Comparison of ENCODE assay signal across 8 mouse cellular contexts in the genomic region with DNA sequence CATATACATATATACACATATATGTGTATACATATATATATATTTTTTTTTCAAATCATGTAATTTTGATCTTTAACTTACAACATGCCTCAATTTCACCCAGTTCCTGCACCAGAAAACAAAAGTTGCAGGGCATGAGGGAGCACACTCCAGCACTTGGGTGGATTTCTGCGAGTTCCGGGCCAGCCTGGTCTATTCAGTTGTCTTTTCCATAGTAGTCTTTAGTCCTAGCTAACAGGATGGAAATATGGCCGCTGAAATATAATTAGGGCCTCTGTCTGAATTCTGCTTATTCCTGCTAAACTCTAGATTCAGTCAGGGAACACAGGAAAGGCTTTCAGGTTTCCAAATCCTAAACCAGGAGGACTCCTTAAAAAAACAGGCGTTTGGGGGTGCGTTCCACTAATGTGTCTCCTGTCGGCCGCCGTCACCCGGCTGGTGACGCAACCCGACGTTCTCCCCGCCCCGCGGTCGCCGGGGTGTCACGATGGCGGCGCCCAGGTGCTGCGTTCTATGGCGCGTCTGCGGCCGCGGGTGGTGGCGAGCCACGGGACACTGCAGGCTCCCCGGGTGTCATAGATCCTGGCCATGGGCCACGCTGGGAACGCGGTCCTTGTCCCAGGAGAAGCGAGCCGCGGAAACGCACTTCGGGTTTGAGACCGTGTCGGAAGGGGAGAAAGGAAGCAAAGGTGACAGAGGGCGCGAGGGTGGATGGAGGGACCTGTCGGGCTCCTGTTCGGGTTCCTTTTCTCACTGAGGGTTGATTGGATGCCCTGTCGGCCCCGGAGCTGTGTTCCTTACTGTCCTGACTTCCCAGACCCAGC. TPM values are rescaled to one million over a fixed set of nuclear protein-coding genes. Genes with fewer than 3 reads are reported as not detected.
A peak's percentile ranks its signal among the peaks of the same experiment; 100 is the strongest.
DNase-seq lines count a peak whose midpoint lies in the region; ATAC-seq lines count a peak whose summit lies in the region.

Gene Coq5 (plus strand): TSS at position 441 of the 824 bp plus-strand sequence.

- peak within 1 kb of the TSS; percentile 50 for H3K4me2 ChIP-seq in intestine, embryonic 14.5 days (ENCODE audit: low read length)

- no peaks in the 10 kb centered on the region for H3K4me1 ChIP-seq in intestine, embryonic 14.5 days (replicated peaks; ENCODE audit: control insufficient read depth, insufficient read depth, low read length)

- no peaks in the 10 kb centered on the region for H3K9me3 ChIP-seq in intestine, embryonic 14.5 days (ENCODE audit: control insufficient read depth, low read length)

- peaks cover 14% of the 10 kb centered on the region for H3K36me3 ChIP-seq in intestine, embryonic 14.5 days (ENCODE audit: control insufficient read depth, insufficient read depth, low read length)

- peak within 1 kb of the TSS; percentile 38; the same call in 1 of the 2 replicates for H3K27ac ChIP-seq in intestine, embryonic 14.5 days (ENCODE audit: low read depth)

- no peaks in the 10 kb centered on the region for H3K27me3 ChIP-seq in intestine, embryonic 14.5 days (replicated peaks; ENCODE audit: control insufficient read depth, insufficient read depth, low read length)

- ATAC-seq in intestine, embryonic 14.5 days (replicated peaks; ENCODE audit: low FRiP score, low TSS enrichment, low read depth), result peak; percentile 74
- ATAC-seq in megakaryocyte progenitor cell, adult 5-6 weeks (replicated peaks; ENCODE audit: poor library complexity), result peak; percentile 95

- peak within 1 kb of the TSS; percentile 97 for H3K4me3 ChIP-seq in intestine, embryonic 14.5 days (ENCODE audit: low read depth, low read length)

- intact Hi-C loops in left cerebral cortex, postnatal 10 days (cut with DNase I), result no loop called here

- peak within 1 kb of the TSS; percentile 83 for H3K9ac ChIP-seq in intestine, embryonic 14.5 days (ENCODE audit: low read length)

- peak; percentile 89 to 97 for DNase-seq in adrenal gland, adult (ENCODE audit: inconsistent age in 2 of 2, low spot score in 1 of 2)
- peak; percentile 88 for DNase-seq in embryo, embryonic 10.5 days (ENCODE audit: low spot score)
- DNase-seq in gastrocnemius, postnatal 25 days, result peak; percentile 85
- DNase-seq in intestine, embryonic 14.5 days (ENCODE audit: low spot score), result peak; percentile 91
- peak; percentile 76 to 92 for DNase-seq in left cerebral cortex, postnatal 10 days (ENCODE audit: extremely low spot score in 1 of 2, low spot score in 2 of 2)
- peak; percentile 89 for DNase-seq in right cerebral cortex, postnatal 25 days
- DNase-seq in urinary bladder, postnatal 36 days (ENCODE audit: low spot score in 2 of 2), result peak; percentile 76 to 84

- WGBS in intestine, embryonic 14.5 days, result 4% methylated on average over 45 of the region's 45 CpGs

RNA-seq across cellular contexts. Expression of gene Coq5, which starts in this region (rescaled TPM):
- total RNA-seq in gastrocnemius, postnatal 25 days (2021), result 100 to 1,000 TPM in 1 of 2 experiments, 10 to 100 TPM in 1; 91.7 to 100 TPM
- 54.4 and 57.6 TPM in 2 replicates for polyA plus RNA-seq in intestine, embryonic 14.5 days (2014; fragmentation: Nextera tagmentation; extraction: Ambion mirVana)
- 10 to 100 TPM; 36.4 to 37.1 TPM for total RNA-seq in left cerebral cortex, postnatal 10 days (2021)
- total RNA-seq in megakaryocyte progenitor cell, adult 5-6 weeks (2015), result 17.0 and 20.4 TPM in 2 replicates
- total RNA-seq in megakaryocyte progenitor cell, adult 5-6 weeks (2017), result 39.8 and 46.3 TPM in 2 replicates

Comparison
In these comparisons a context has a peak if more than half of its experiments do, and no peak if none do; other contexts are left out.
1. Peak in every context shown above with its lines: DNase-seq, ATAC-seq, H3K4me3 ChIP-seq and H3K27ac ChIP-seq.